Mouse (Mus musculus) common myeloid progenitor, adult 5-6 weeks (primary cell): ENCODE data around the gene Gm4922. TPM values are rescaled to one million over a fixed set of nuclear protein-coding genes. Genes with fewer than 3 reads are reported as not detected.

Experiments used
- total RNA-seq: library from RNA; stranded (forward); fragments of 200-1000, 187-1606 nt; gene quantifications from 2 replicates; pipeline ENCODE4 v1.2.3, GENCODE M21; 2017

Gm4922 gene
- total RNA-seq, 1 experiment from 2014 or later, result not detected

Other genes starting within 250 kb of the Gm4922 start
- 0.59 and 0.82 TPM in 2 replicates for gene Hebp2, start 240.7 kb downstream of the Gm4922 start, total RNA-seq
- gene Arfgef3, start 42.8 kb downstream of the Gm4922 start, total RNA-seq, result 0.44 and 0.50 TPM in 2 replicates
- gene Perp, start 58.2 kb upstream of the Gm4922 start, total RNA-seq, result 0.92 and 3.6 TPM in 2 replicates
- 35.0 and 39.9 TPM in 2 replicates for gene Tnfaip3, start 228.9 kb upstream of the Gm4922 start, total RNA-seq